Mouse (Mus musculus) C2C12 (cell line): ENCODE measurements around the gene Sh3bp4. TPM values are rescaled to one million over a fixed set of nuclear protein-coding genes. Genes with fewer than 3 reads are reported as not detected.

ENCODE experiments used
- H3K27me3 ChIP-seq: one replicate; pipeline ENCODE4 v1.6.1; 2011; ENCODE audit not compliant: control insufficient read depth, insufficient read depth, insufficient read length
- H3K36me3 ChIP-seq: one replicate; pipeline ENCODE4 v1.6.1; 2011; ENCODE audit not compliant: control insufficient read depth, insufficient read depth
- H3K4me3 ChIP-seq: one replicate; pipeline ENCODE4 v1.5.1; 2011; ENCODE audit warnings: mild to moderate bottlenecking, control low read depth; ENCODE audit not compliant: poor library complexity, insufficient read depth, severe bottlenecking
- H3K79me2 ChIP-seq: one replicate; pipeline ENCODE4 v1.6.1; 2011; ENCODE audit not compliant: control insufficient read depth, insufficient read depth
- H3K79me3 ChIP-seq: one replicate; pipeline ENCODE4 v1.6.1; 2011; ENCODE audit warnings: low read depth, control low read depth
- H3ac ChIP-seq: one replicate; pipeline ENCODE3; 2011; ENCODE audit warnings: low read depth; ENCODE audit not compliant: control insufficient read depth, insufficient read length
- CEBPB ChIP-seq: IDR thresholded peaks from one replicate; pipeline ENCODE4 v1.6.1; 2011; ENCODE audit warnings: low read depth, mild to moderate bottlenecking, control low read depth, moderate library complexity
- CTCF ChIP-seq: IDR thresholded peaks from one replicate; pipeline ENCODE4 v1.5.1; 2011; ENCODE audit not compliant: control insufficient read depth, insufficient read depth, insufficient read length
- FOSL1 ChIP-seq: IDR thresholded peaks from one replicate; pipeline ENCODE4 v1.8.0; 2011; ENCODE audit warnings: mild to moderate bottlenecking, low read length; ENCODE audit not compliant: poor library complexity, insufficient read depth, severe bottlenecking
- MAX ChIP-seq: IDR thresholded peaks from one replicate; pipeline ENCODE4 v1.6.1; 2011; ENCODE audit warnings: mild to moderate bottlenecking, control low read depth
- MYOD1 ChIP-seq: IDR thresholded peaks from one replicate; pipeline ENCODE4 v1.6.1; 2011; ENCODE audit warnings: low read depth; ENCODE audit not compliant: control insufficient read depth, insufficient read length
- MYOG ChIP-seq: IDR thresholded peaks from one replicate; pipeline ENCODE4 v1.6.1; 2011; ENCODE audit not compliant: control insufficient read depth, insufficient read length; ENCODE audit errors: extremely low read depth
- USF1 ChIP-seq: IDR thresholded peaks from one replicate; pipeline ENCODE4 v1.6.1; 2011; ENCODE audit warnings: low read depth, mild to moderate bottlenecking, control low read depth, moderate library complexity
- polyA plus RNA-seq: library from polyadenylated mRNA; unstranded; fragments of >200 nt; fragmentation: generic; extraction: Trizol; gene quantifications from one replicate; pipeline ENCODE4 v1.2.1, GENCODE M21; 2012; ENCODE audit warnings: missing spikeins

Gene Sh3bp4
- polyA plus RNA-seq, 1 experiment, result 24.0 TPM

DNA sequence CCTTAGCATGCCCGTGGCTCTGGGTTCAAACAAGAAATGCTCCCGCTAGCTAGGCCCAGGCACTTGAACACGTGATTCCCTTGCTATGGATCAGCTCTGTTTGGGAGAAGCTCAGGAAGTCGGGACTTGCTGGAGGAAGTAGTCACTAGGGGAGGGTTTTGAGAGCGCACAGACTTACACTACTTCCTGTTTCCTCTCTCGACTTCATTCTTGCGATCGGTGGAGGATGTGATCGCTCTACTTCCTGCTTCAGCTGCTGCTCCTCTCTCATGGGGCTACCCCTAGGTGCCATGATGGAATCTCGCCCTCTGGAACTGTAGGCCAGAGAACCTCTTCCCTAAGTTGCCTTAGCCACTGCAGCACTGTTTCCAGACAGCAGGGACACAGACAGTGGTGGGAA is 27.3 kb upstream of the Sh3bp4 start:
- Histone ChIP-seq H3K79me2 (no peaks in the 10 kb centered on the region), H3K4me3 (no peak overlapping the region), H3K79me3 (no peaks in the 10 kb centered on the region), H3K36me3 (no peaks in the 10 kb centered on the region), H3K27me3 (no peaks in the 10 kb centered on the region), H3ac (no peak overlapping the region)
- TF ChIP-seq MYOD1 (no peak), FOSL1 (no peak), MYOG (no peak), CEBPB (no peak), USF1 (no peak), CTCF (no peak), MAX (no peak)

- Histone ChIP-seq H3K79me2 (no peaks in the 10 kb centered on the region), H3K36me3 (no peaks in the 10 kb centered on the region), H3ac (no peak overlapping the region), H3K4me3 (no peak overlapping the region), H3K79me3 (no peaks in the 10 kb centered on the region), H3K27me3 (no peaks in the 10 kb centered on the region)
- TF ChIP-seq MAX (no peak), MYOG (no peak), CEBPB (no peak), CTCF (no peak), USF1 (no peak), MYOD1 (no peak), FOSL1 (no peak)
Measured at GRCm38 (mm10) chr1:89045403-89045802, 24.8 kb upstream of the Sh3bp4 start.

DNA sequence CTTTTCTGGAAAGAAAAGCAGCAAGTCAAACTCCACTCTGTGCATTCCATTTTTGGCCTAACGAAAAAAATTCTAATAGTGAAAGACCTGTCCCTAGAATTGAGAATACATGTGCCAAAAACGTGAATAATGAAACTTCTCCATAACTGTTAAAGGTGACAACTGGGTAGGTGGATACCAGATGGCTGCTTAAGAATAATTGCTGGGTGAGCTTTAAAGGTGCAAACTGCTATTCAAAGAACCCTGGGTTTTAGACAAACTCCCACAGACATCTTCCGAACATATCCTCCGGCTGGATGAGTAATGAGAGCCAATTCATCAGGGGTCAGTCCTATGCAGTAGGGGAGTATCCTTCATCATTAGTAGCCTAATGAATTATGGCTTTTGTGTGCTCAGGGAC is 20.7 kb upstream of the Sh3bp4 start:
- Histone ChIP-seq H3ac (no peak overlapping the region), H3K79me3 (no peaks in the 10 kb centered on the region), H3K4me3 (no peak overlapping the region), H3K27me3 (no peaks in the 10 kb centered on the region), H3K36me3 (no peaks in the 10 kb centered on the region), H3K79me2 (no peaks in the 10 kb centered on the region)
- TF ChIP-seq MAX (no peak), FOSL1 (no peak), MYOD1 (no peak), MYOG (no peak), CTCF (no peak), USF1 (no peak)

DNA sequence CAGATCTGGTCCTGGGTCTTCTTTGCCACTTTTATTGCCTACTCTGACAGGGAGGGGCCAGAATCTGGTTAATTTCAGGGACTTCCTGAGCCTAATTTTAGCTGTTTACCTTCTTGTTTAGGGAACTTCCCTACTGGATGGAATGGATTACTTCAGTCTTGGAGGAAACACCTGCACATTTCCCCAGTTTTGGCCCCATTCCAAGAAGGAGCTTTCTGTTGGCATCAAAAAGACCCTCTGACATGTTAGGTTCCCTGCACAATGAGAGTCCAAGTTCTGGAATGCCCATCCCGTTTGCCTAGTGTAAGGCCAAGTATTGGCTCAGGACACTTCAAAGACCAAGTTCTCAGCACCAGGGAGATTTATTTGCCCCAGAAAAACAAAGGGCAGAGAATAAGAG is 14.0 kb upstream of the Sh3bp4 start:
- no peaks in the 10 kb centered on the region for H3K27me3 ChIP-seq
- no peak overlapping the region for H3K4me3 ChIP-seq
- H3K36me3 ChIP-seq, result no peaks in the 10 kb centered on the region
- no peaks in the 10 kb centered on the region for H3K79me3 ChIP-seq
- H3ac ChIP-seq, result no peak overlapping the region
- no peaks in the 10 kb centered on the region for H3K79me2 ChIP-seq
- no peak for TF ChIP-seq CTCF
- TF ChIP-seq MYOG, result no peak
- no peak for TF ChIP-seq USF1

DNA sequence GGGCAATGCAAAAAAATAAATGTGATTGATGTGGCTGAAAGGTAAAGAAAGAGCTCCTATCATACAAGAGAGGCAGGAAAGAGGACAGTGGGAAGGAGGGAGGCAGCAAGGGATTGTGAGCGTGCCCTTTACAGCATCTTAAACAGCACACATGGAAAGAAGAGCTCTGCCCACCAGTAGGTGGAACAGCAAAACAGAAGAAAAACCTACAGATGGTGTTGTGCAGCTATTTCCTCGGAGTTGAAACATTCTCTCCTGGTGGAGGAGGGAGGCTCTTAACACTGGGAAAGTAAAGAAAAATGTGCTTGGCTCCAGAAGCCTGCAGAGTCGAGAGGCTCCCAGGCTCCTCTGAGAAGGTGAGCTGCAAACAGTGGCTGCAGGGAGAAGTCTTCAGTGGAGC is 12.8 kb upstream of the Sh3bp4 start:
- Histone ChIP-seq H3K4me3 (no peak overlapping the region), H3ac (no peak overlapping the region), H3K27me3 (no peaks in the 10 kb centered on the region), H3K36me3 (no peaks in the 10 kb centered on the region), H3K79me3 (no peaks in the 10 kb centered on the region), H3K79me2 (no peaks in the 10 kb centered on the region)
- TF ChIP-seq MYOG (no peak), CTCF (no peak), MAX (no peak), CEBPB (no peak), USF1 (no peak), FOSL1 (no peak), MYOD1 (no peak)

DNA sequence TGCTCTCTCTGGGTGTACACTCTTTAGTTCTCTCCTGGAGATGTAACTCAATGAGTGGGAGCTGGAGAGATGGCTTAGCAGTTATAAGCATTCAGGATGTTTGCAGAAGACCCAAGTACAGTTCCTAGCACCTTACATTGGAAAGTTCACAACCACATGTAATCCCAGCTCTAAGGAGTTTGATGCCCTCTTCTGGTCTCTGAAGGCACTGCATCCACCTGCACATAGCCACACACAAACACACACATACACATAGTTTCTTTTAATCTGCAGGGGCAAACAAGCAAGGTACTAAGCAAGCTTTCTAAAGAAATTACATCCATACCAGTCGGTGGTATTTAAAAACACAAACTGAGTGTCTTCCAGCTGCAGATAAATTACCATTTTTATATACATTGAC is 12.2 kb upstream of the Sh3bp4 start:
- H3ac ChIP-seq, result no peak overlapping the region

More for the DNA sequence above, 12.2 kb upstream of the Sh3bp4 start:
- H3K79me3 ChIP-seq, result no peaks in the 10 kb centered on the region
- no peak for TF ChIP-seq CTCF
- TF ChIP-seq CEBPB, result no peak
- TF ChIP-seq MYOG, result no peak
- TF ChIP-seq MAX, result no peak
- no peak for TF ChIP-seq MYOD1
- TF ChIP-seq USF1, result no peak
- TF ChIP-seq FOSL1, result no peak
- H3K27me3 ChIP-seq, result no peaks in the 10 kb centered on the region
- no peak overlapping the region for H3K4me3 ChIP-seq
- no peaks in the 10 kb centered on the region for H3K36me3 ChIP-seq
- H3K79me2 ChIP-seq, result no peaks in the 10 kb centered on the region
